Mouse (Mus musculus): Measurements from ENCODE around the gene Treml1. TPM values are rescaled to one million over a fixed set of nuclear protein-coding genes. Genes with fewer than 3 reads are reported as not detected.
"Not testable (repeated sequence)": the region's sequence is repeated elsewhere in the genome, so short reads cannot be mapped to it uniquely, and the experiment has no call there.

Treml1 gene
- 0.50 and 1.1 TPM in 2 replicates for polyA plus RNA-seq (2014; fragmentation: Nextera tagmentation; extraction: Ambion mirVana)

- Histone ChIP-seq H3K36me3 (ENCODE audit: control insufficient read depth, insufficient read depth, low read length) (no peaks in the 10 kb centered on the region), H3K27me3 (replicated peaks; ENCODE audit: control insufficient read depth, insufficient read depth, low read length) (no peaks in the 10 kb centered on the region), H3K4me2 (ENCODE audit: low read depth, low read length) (no peak within 1 kb of the TSS), H3K9me3 (ENCODE audit: control insufficient read depth, low read length) (no peaks in the 10 kb centered on the region), H3K9ac (ENCODE audit: low read depth, low read length) (no peak within 1 kb of the TSS), H3K4me1 (ENCODE audit: control insufficient read depth, insufficient read depth, low read length) (peaks cover 4% of the 10 kb centered on the region; the same call in 1 of the 2 replicates), H3K27ac (replicated peaks; ENCODE audit: low read depth, low read length) (no peak within 1 kb of the TSS), H3K4me3 (ENCODE audit: low read depth, low read length) (no peak within 1 kb of the TSS)
- ATAC-seq (ENCODE audit: low read depth) (no peak), DNase-seq (ENCODE audit: low spot score) (no peak)
- 65% methylated on average over 7 of the region's 7 CpGs for WGBS
Measured at GRCm38 (mm10) chr17:48359616-48360015, at the start of gene Treml1. TSS of gene Treml1 (plus strand) at chr17:48359916.

- Histone ChIP-seq H3K4me2 (ENCODE audit: low read depth, low read length) (no peak overlapping the region), H3K9ac (ENCODE audit: low read depth, low read length) (no peak overlapping the region), H3K27me3 (replicated peaks; ENCODE audit: control insufficient read depth, insufficient read depth, low read length) (no peaks in the 10 kb centered on the region), H3K9me3 (ENCODE audit: control insufficient read depth, low read length) (no peaks in the 10 kb centered on the region), H3K36me3 (ENCODE audit: control insufficient read depth, insufficient read depth, low read length) (no peaks in the 10 kb centered on the region), H3K4me1 (ENCODE audit: control insufficient read depth, insufficient read depth, low read length) (no peaks in the 10 kb centered on the region), H3K4me3 (ENCODE audit: low read depth, low read length) (no peak overlapping the region), H3K27ac (replicated peaks; ENCODE audit: low read depth, low read length) (no peak overlapping the region)
- no peak for DNase-seq (ENCODE audit: low spot score)
- WGBS: 66% methylated on average over 2 of the region's 2 CpGs
- ATAC-seq (ENCODE audit: low read depth): no peak
Measured at GRCm38 (mm10) chr17:48312124-48312523, 47.6 kb upstream of the Treml1 start.

- H3K4me2 ChIP-seq (ENCODE audit: low read depth, low read length); ATAC-seq (ENCODE audit: low read depth); H3K27ac ChIP-seq (replicated peaks; ENCODE audit: low read depth, low read length); H3K36me3 ChIP-seq (ENCODE audit: control insufficient read depth, insufficient read depth, low read length); H3K9ac ChIP-seq (ENCODE audit: low read depth, low read length); H3K27me3 ChIP-seq (replicated peaks; ENCODE audit: control insufficient read depth, insufficient read depth, low read length); H3K4me1 ChIP-seq (ENCODE audit: control insufficient read depth, insufficient read depth, low read length); H3K9me3 ChIP-seq (ENCODE audit: control insufficient read depth, low read length); DNase-seq (ENCODE audit: low spot score); H3K4me3 ChIP-seq (ENCODE audit: low read depth, low read length): not testable (repeated sequence)
- WGBS: 78% methylated on average over 3 of the region's 3 CpGs
Measured at GRCm38 (mm10) chr17:48315905-48316579, 43.7 kb upstream of the Treml1 start, which contains the start of gene B430306N03Rik. TSS of gene B430306N03Rik (plus strand) at chr17:48316141.

- Histone ChIP-seq H3K4me3 (ENCODE audit: low read depth, low read length) (no peak overlapping the region), H3K4me1 (ENCODE audit: control insufficient read depth, insufficient read depth, low read length) (no peaks in the 10 kb centered on the region), H3K4me2 (ENCODE audit: low read depth, low read length) (no peak overlapping the region), H3K9ac (ENCODE audit: low read depth, low read length) (no peak overlapping the region), H3K36me3 (ENCODE audit: control insufficient read depth, insufficient read depth, low read length) (no peaks in the 10 kb centered on the region), H3K27ac (replicated peaks; ENCODE audit: low read depth, low read length) (no peak overlapping the region), H3K9me3 (ENCODE audit: control insufficient read depth, low read length) (no peaks in the 10 kb centered on the region), H3K27me3 (replicated peaks; ENCODE audit: control insufficient read depth, insufficient read depth, low read length) (no peaks in the 10 kb centered on the region)
- ATAC-seq (ENCODE audit: low read depth) (no peak), DNase-seq (ENCODE audit: low spot score) (no peak)
- WGBS: 84% methylated on average over 1 of the region's 1 CpGs
Measured at GRCm38 (mm10) chr17:48318686-48319085, 41.0 kb upstream of the Treml1 start.

- H3K36me3 ChIP-seq (ENCODE audit: control insufficient read depth, insufficient read depth, low read length): no peaks in the 10 kb centered on the region
- WGBS: 79% methylated on average over 2 of the region's 2 CpGs
- no peak overlapping the region for H3K27ac ChIP-seq (replicated peaks; ENCODE audit: low read depth, low read length)
- no peak overlapping the region for H3K9ac ChIP-seq (ENCODE audit: low read depth, low read length)
- peaks cover 2% of the 10 kb centered on the region; the same call in 1 of the 2 replicates for H3K4me1 ChIP-seq (ENCODE audit: control insufficient read depth, insufficient read depth, low read length)
- ATAC-seq (ENCODE audit: low read depth) (no peak), DNase-seq (ENCODE audit: low spot score) (no peak)
- no peaks in the 10 kb centered on the region for H3K9me3 ChIP-seq (ENCODE audit: control insufficient read depth, low read length)
- no peak overlapping the region for H3K4me2 ChIP-seq (ENCODE audit: low read depth, low read length)
- H3K4me3 ChIP-seq (ENCODE audit: low read depth, low read length): no peak overlapping the region
- H3K27me3 ChIP-seq (replicated peaks; ENCODE audit: control insufficient read depth, insufficient read depth, low read length): no peaks in the 10 kb centered on the region
Measured at GRCm38 (mm10) chr17:48321279-48321678, 38.4 kb upstream of the Treml1 start.

GRCm38 (mm10) chr17:48323236-48323635 lies 36.5 kb upstream of the Treml1 start:
- Histone ChIP-seq H3K4me1 (ENCODE audit: control insufficient read depth, insufficient read depth, low read length) (peaks cover 3% of the 10 kb centered on the region; the same call in 1 of the 2 replicates), H3K4me3 (ENCODE audit: low read depth, low read length) (no peak overlapping the region), H3K4me2 (ENCODE audit: low read depth, low read length) (no peak overlapping the region), H3K9ac (ENCODE audit: low read depth, low read length) (no peak overlapping the region), H3K27me3 (replicated peaks; ENCODE audit: control insufficient read depth, insufficient read depth, low read length) (no peaks in the 10 kb centered on the region), H3K27ac (replicated peaks; ENCODE audit: low read depth, low read length) (no peak overlapping the region), H3K9me3 (ENCODE audit: control insufficient read depth, low read length) (no peaks in the 10 kb centered on the region), H3K36me3 (ENCODE audit: control insufficient read depth, insufficient read depth, low read length) (no peaks in the 10 kb centered on the region)
- DNase-seq (ENCODE audit: low spot score) (no peak), ATAC-seq (ENCODE audit: low read depth) (no peak)
- WGBS: 80% methylated on average over 3 of the region's 3 CpGs

- H3K27ac ChIP-seq (replicated peaks; ENCODE audit: low read depth, low read length): no peak overlapping the region
- no peaks in the 10 kb centered on the region for H3K36me3 ChIP-seq (ENCODE audit: control insufficient read depth, insufficient read depth, low read length)
- H3K9ac ChIP-seq (ENCODE audit: low read depth, low read length): no peak overlapping the region
- ATAC-seq (ENCODE audit: low read depth): no peak
- H3K27me3 ChIP-seq (replicated peaks; ENCODE audit: control insufficient read depth, insufficient read depth, low read length): no peaks in the 10 kb centered on the region
- 85% methylated on average over 5 of the region's 5 CpGs for WGBS
- DNase-seq (ENCODE audit: low spot score): no peak
- H3K4me2 ChIP-seq (ENCODE audit: low read depth, low read length): no peak overlapping the region
- H3K4me3 ChIP-seq (ENCODE audit: low read depth, low read length): no peak overlapping the region
- H3K4me1 ChIP-seq (ENCODE audit: control insufficient read depth, insufficient read depth, low read length): peaks cover 3% of the 10 kb centered on the region; the same call in 1 of the 2 replicates
- H3K9me3 ChIP-seq (ENCODE audit: control insufficient read depth, low read length): no peaks in the 10 kb centered on the region
Measured at GRCm38 (mm10) chr17:48324258-48324657, 35.5 kb upstream of the Treml1 start.

- DNase-seq (ENCODE audit: low spot score) (no peak), ATAC-seq (ENCODE audit: low read depth) (no peak)
- Histone ChIP-seq H3K9ac (ENCODE audit: low read depth, low read length) (no peak overlapping the region), H3K4me1 (ENCODE audit: control insufficient read depth, insufficient read depth, low read length) (peaks cover 3% of the 10 kb centered on the region; the same call in 1 of the 2 replicates), H3K27ac (replicated peaks; ENCODE audit: low read depth, low read length) (no peak overlapping the region), H3K4me3 (ENCODE audit: low read depth, low read length) (no peak overlapping the region), H3K36me3 (ENCODE audit: control insufficient read depth, insufficient read depth, low read length) (no peaks in the 10 kb centered on the region), H3K9me3 (ENCODE audit: control insufficient read depth, low read length) (no peaks in the 10 kb centered on the region), H3K4me2 (ENCODE audit: low read depth, low read length) (no peak overlapping the region), H3K27me3 (replicated peaks; ENCODE audit: control insufficient read depth, insufficient read depth, low read length) (no peaks in the 10 kb centered on the region)
- 89% methylated on average over 6 of the region's 6 CpGs for WGBS
Measured at GRCm38 (mm10) chr17:48325093-48325492, 34.6 kb upstream of the Treml1 start.

- ATAC-seq (ENCODE audit: low read depth): no peak
- no peak overlapping the region for H3K9ac ChIP-seq (ENCODE audit: low read depth, low read length)
- no peak for DNase-seq (ENCODE audit: low spot score)
- no peaks in the 10 kb centered on the region for H3K9me3 ChIP-seq (ENCODE audit: control insufficient read depth, low read length)
- no peak overlapping the region for H3K4me2 ChIP-seq (ENCODE audit: low read depth, low read length)
- no peak overlapping the region for H3K27ac ChIP-seq (replicated peaks; ENCODE audit: low read depth, low read length)
- 93% methylated on average over 11 of the region's 11 CpGs for WGBS
- H3K4me1 ChIP-seq (ENCODE audit: control insufficient read depth, insufficient read depth, low read length): peaks cover 3% of the 10 kb centered on the region; the same call in 1 of the 2 replicates
- H3K4me3 ChIP-seq (ENCODE audit: low read depth, low read length): no peak overlapping the region
- no peaks in the 10 kb centered on the region for H3K27me3 ChIP-seq (replicated peaks; ENCODE audit: control insufficient read depth, insufficient read depth, low read length)
- H3K36me3 ChIP-seq (ENCODE audit: control insufficient read depth, insufficient read depth, low read length): no peaks in the 10 kb centered on the region
Measured at GRCm38 (mm10) chr17:48325638-48326037, 34.1 kb upstream of the Treml1 start.

Data from embryonic facial prominence, embryonic 14.5 days (tissue).